Mouse (Mus musculus) T-helper 1 cell (primary cell): Measurements from ENCODE around the gene Rela.

ENCODE experiments used
- in situ Hi-C: fragments of 300-600 bp; cut with MboI, MseI; formaldehyde crosslinking; loops from one replicate; pipeline ENCODE4 v1.15.1; 2025; ENCODE audit warnings: high pct_unique_total_duplicates

Rela gene

DNA sequence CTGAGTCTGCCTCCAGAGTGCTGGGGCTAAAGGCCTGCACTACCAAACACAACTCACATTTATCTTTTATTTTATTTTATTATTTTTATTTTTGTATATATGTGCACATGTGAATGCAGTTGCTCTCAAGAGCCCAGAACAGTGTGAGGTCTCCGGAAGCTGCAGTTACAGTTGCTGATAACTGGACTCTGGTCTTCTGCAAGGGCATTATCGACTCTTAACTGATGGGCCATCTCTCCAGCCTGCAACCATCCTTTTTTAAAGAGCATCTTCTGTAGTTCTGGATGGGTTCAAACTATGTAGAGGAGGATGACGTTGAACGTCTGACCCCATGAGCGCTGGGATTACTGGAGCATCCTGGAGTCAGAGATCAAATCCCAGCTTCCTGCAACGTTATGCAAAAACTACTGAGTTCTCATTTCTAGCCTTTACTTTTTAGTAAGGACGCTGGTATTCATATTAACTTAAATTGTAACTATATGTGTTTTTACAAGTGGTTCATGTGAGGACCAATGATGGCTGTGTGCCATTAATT is 1.2 kb upstream of the Rela start:
- in situ Hi-C loops = no loop called here

DNA sequence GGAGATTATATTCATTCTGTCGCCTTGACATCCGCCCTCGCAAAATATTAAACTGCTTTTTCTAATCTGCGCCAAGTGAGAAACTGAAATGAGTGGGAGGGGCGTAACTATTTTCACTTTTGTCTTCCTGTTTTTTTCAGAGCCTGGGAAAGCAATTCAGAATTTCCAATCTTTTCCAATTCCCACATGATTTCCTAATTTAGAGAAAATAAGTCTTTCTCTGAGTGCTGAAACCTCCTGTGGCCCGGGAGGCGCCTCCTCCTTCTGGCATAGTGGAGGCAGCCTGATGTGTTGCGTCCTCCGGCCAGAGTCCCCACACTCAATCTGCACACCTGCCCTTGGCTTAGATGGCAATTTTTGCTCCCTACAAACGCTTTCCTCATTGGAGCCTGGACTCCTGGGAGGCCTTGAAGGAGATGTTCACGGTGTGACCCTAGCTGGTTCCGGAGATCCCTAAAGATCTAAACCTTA is 677 bp upstream of the Rela start:
- in situ Hi-C loops = no loop called here

DNA sequence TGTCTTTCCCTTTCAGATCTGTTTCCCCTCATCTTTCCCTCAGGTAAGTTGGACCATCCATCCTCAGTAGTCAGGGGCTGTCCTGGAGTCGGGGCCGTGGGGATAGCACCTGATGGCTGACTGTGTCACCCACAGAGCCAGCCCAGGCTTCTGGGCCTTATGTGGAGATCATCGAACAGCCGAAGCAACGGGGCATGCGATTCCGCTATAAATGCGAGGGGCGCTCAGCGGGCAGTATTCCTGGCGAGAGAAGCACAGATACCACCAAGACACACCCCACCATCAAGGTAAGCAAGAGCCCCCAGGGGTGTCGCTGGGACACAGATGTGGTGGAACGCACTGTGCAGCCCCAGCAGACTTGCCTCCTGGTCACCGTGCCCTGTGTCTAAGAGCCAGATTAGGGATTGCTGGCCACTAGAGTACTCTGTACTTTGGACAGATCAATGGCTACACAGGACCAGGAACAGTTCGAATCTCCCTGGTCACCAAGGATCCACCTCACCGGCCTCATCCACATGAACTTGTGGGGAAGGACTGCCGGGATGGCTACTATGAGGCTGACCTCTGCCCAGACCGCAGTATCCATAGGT is 1.2 kb downstream of the Rela start:
- in situ Hi-C loops = no loop called here

GRCm38 (mm10) chr19:5640339-5640738 is 3.1 kb downstream of the Rela start:
- in situ Hi-C loops = no loop called here

GRCm38 (mm10) chr19:5641021-5641420 is 3.7 kb downstream of the Rela start:
- in situ Hi-C loops = no loop called here

DNA sequence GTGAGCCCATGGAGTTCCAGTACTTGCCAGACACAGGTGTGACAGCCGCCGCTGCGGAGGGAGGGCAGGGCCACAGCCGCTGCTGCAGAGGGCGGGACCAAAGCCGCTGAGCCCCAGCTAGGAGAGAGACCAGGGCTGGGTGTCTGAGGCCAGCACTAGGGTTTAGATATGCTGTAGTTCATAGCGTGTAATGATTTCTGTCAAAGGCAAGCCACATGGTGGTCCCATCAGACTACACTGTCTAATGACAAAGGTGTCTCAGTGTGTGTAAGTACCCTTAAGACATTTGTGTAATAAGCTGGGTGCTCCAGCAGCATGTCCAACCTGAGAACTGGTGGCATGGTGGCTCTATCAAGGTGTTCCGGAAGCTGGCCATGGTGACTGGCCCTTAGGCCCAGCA is 4.4 kb downstream of the Rela start:
- in situ Hi-C loops = no loop called here

DNA sequence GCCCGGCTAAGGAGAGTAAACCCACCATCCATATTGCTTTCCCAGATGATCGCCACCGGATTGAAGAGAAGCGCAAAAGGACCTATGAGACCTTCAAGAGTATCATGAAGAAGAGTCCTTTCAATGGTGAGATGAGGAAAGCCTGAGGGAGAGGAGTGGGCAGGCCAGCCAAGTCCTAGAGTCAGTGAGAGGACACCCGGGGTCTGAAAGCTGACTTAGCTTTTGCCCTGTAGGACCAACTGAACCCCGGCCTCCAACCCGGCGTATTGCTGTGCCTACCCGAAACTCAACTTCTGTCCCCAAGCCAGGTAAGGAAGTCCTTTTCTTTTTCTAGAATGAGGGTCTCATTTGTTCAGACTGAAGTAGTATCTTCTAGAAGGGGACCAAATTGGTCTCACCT is 8.0 kb downstream of the Rela start:
- in situ Hi-C loops = no loop called here

- in situ Hi-C loops = no loop called here
Measured at GRCm38 (mm10) chr19:5646731-5647330, 9.5 kb downstream of the Rela start.

DNA sequence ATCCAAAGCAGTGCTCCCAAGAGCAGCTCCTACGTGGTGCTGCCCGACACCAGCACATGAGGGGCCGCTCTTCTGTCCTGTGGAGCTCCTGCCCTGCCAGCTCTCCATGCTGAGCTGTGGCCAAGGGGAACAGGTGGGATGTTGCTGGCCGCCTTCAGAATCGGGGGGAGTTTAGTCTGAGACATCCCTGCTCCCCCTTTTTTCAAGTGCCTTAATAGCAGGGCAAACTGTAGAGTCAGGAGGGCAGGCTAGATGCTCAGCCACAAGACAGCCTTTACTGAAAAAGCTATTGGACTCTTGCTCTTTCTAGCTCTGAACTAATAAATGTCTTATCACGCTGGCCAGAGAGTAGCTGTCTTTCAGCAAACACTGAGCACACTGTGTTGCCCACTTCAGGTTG is 10.5 kb downstream of the Rela start:
- in situ Hi-C loops = no loop called here

DNA sequence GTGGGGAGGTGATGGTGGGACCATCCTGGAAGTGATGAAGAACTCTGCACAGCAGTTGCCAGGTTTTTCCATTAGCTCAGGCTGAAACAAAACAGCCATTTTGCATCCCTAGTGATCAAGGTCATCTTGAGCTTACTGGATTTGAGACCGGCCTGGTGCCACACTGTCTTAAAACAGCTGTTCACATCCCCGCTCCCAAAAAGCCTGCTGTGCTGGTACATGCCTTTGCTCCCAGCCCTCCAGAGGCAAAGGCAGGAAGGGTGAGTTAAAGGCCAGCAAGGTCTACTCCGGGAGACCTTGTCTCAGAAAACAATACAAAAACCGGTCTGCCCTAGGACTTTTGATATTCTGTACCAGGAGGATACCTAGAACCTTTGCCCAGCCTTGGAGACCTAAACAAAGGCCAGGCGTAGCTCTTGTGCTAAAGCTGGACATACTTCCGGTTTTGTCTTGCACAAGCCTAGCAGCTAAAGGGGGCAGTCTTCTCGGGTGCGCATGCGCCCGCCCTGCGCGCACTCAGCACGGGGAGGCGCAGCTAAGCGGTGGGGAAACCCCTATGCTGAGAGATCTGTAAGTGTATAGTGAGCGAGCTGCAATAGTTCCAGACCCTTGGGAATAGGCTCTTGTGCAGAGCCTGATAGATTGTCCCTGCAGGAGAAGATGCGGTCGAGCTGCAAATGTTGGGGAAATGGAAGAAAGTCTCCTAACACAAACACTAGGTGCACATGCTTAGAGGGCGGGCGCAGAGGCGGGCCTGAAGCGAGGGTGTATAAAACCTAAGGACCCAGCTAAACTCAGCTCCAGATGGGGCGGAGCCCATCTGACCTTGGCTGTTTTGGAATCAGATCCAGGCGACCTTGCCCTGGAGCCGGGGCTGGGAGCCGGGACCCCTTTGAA is 11.4 kb downstream of the Rela start:
- in situ Hi-C loops = no loop called here

GRCm38 (mm10) chr19:5649298-5649741 is 12.0 kb downstream of the Rela start:
- in situ Hi-C loops = no loop called here

GRCm38 (mm10) chr19:5651502-5652274 is 14.4 kb downstream of the Rela start:
- in situ Hi-C loops = no loop called here

DNA sequence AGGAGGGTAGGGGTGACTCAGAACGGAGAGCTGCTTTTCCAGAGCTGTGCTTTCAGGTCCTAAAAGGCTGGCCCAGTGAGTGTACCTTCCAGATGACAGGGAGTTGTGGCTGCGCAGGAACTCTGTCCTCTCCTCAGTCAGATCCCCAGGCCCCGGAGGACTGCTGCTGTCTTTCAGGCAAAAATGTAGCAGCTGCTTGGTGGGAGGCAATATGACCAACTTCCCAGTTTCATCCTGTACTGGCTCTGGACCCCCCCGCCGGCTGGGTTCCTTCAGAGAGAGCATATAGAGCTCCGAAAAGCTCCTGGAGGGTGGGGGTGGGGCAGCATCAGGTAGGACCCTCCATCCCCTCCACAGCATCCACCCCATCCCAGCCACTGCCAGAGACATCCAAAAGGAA is 15.3 kb downstream of the Rela start:
- in situ Hi-C loops = no loop called here

- in situ Hi-C loops = no loop called here
Measured at GRCm38 (mm10) chr19:5653969-5654719, 16.9 kb downstream of the Rela start.

DNA sequence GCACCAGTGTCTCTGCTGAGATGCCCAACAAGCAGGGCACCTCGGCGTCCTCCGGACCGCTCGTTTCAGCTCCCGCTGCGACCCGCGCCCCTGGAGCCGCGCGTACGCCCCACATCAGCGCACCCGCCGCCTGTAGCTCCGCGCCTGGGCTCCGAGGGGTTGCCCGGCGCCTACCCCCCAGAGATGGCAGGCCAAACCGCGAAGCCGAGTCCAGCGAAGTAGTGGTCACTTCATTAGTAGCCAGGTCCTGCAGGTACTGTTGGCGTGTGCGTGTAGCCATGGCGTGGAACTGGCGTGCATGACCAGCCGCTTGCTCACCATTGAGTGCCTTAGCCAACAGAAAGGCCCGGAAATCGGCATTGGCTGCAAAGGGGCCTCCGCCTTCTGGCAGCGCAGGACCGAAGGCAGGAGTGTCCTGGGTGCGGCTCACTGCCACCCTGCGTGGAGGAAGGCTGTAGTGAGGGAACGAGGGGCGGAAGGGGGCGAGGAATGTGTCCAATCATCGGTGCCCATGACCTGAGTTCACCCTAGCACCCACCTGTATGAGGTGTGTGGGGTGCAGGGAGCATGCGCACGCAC is 17.5 kb downstream of the Rela start:
- in situ Hi-C loops = no loop called here

DNA sequence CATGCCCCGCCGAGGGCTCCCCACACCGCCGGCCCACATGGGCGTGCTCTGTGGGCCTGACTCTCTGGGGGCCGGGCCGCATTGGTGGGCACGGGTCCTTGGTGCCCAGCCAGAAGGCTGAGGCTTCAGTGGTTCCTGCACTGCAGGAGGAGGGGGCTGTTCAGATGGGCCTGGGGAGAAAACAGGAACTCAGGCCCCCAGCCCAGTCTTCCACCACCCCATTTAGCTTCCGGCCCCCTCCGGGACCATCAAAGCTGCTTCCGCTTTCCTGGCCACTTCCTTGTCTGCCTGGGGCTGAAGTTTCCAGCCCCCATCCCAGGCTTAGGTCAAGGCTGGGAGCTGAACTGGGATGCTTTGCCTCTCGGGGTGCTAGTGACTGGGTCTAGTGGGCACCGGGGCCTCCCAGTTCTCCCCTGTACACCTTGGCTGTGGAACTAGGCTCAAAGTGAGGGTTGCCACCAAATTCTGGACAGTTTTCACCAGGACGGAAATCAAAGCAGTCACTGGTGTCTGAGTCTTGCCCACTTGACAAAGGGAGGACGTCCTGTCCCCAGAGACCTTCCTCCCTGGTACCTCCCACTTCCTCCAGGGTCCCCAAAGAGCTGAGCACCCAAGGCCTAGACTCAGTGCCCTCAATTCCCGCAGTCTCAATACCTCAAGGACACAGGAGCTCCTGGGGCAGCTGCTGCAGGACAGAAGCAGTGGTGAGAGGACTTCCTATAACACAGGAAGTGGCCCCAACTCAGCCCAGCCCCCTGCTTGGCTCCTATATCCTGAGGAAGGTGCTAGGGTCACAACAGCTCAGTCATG is 23.9 kb downstream of the Rela start:
- in situ Hi-C loops = loop anchor here (5.0 kb wide), 1 partner anchor 69 kb away; no protein-coding TSS in a partner anchor

DNA sequence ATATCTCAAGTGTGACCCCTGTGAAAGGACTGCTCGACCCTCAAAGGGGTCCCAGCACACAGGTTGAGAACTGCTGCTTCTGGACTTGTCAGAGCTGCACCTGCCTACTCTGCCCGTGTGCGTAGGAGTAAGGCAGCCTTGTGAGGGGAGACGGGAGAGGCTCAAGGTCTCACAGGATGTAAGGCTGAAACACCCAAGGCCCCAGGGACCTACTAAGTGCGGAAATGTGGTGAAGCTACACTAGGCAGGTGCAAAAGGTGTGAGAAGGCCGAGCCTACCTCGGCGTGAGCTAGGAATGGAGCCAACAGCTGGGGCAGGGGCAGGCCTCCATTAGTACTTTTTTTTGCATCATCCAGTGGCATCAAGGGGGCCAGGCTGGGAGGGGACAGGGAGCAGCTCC is 25.0 kb downstream of the Rela start:
- in situ Hi-C loops = loop anchor here (5.0 kb wide), 1 partner anchor 70 kb away; no protein-coding TSS in a partner anchor

DNA sequence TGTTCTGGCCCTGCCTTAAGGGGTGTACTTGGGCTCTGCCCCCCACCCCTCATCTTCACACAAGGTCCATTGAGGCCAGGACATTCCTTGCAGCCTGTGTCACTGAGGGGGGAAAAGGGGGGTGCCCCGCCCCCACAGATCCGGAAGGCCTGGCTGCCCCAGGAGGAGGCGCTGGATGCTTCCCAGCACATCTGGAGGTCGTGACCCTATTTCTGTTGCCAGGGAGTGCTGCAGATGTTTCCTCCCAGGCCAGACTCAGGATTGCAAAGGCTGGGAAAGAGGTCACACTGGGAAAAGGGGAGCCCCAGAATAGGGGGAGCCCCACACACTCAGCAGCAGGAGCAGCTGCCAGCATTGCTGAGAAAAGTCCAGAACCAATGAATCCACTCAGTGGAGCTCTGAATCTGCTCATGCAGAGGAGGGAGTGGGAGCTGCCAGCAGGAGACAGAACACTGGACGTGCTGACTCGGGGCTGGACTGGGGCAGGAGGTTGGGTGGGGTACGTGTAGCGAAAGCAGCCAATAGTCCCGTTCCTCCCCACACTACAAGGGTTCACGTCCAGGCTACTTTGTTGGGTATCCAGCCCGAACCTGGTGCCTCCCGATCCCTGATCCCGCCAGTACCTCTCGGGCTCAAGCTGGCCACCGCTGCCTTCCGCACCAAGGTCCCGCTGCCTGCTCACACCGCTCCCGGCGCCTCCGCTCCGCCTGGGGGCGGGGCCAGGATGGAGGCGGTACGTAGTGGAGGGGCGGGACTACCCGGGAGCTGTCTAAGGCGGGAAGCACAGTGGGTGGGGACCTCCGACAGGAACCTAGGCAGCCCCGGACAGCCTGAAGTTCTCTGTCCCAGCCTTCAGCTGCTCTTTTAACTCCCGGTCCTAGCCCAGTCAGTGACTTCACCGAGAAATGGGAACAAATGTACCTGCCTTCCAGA is 26.0 kb downstream of the Rela start, which contains the start of gene Sipa1:
Gene Sipa1 (minus strand): TSS at position 727 of the 933 bp plus-strand sequence.
- in situ Hi-C loops = loop anchor here (5.0 kb wide), 1 partner anchor 71 kb away; no protein-coding TSS in a partner anchor
